Mouse (Mus musculus): ENCODE measurements around the gene Stil.

Stil gene

GRCm38 (mm10) chr4:115079821-115080349 is 79.9 kb downstream of the Stil start:
- in situ Hi-C loops (cut with MboI, MseI), result no loop called here

- in situ Hi-C loops (cut with MboI, MseI), result no loop called here
Measured at GRCm38 (mm10) chr4:115083031-115083430, 83.1 kb downstream of the Stil start.

- in situ Hi-C loops (cut with MboI, MseI), result no loop called here
Measured at GRCm38 (mm10) chr4:115085522-115086095, 85.7 kb downstream of the Stil start.

GRCm38 (mm10) chr4:115086257-115086656 is 86.3 kb downstream of the Stil start:
- in situ Hi-C loops (cut with MboI, MseI), result no loop called here

GRCm38 (mm10) chr4:115086763-115087415 is 86.9 kb downstream of the Stil start:
- in situ Hi-C loops (cut with MboI, MseI), result no loop called here

- in situ Hi-C loops (cut with MboI, MseI), result no loop called here
Measured at GRCm38 (mm10) chr4:115088611-115089338, 88.8 kb downstream of the Stil start, which contains the start of gene Pdzk1ip1. TSS of gene Pdzk1ip1 (plus strand) at chr4:115088708.

- in situ Hi-C loops (cut with MboI, MseI), result no loop called here
Measured at GRCm38 (mm10) chr4:115090592-115090991, 90.6 kb downstream of the Stil start.

GRCm38 (mm10) chr4:115091806-115092205 is 91.8 kb downstream of the Stil start:
- in situ Hi-C loops (cut with MboI, MseI), result no loop called here
